Mouse (Mus musculus): Measurements from ENCODE around the gene Cacna2d2. TPM values are rescaled to one million over a fixed set of nuclear protein-coding genes. Genes with fewer than 3 reads are reported as not detected.

Gene Cacna2d2
- total RNA-seq, 4 experiments from 2014 or later: 0.15 to 0.65 (median 0.41) TPM

DNA sequence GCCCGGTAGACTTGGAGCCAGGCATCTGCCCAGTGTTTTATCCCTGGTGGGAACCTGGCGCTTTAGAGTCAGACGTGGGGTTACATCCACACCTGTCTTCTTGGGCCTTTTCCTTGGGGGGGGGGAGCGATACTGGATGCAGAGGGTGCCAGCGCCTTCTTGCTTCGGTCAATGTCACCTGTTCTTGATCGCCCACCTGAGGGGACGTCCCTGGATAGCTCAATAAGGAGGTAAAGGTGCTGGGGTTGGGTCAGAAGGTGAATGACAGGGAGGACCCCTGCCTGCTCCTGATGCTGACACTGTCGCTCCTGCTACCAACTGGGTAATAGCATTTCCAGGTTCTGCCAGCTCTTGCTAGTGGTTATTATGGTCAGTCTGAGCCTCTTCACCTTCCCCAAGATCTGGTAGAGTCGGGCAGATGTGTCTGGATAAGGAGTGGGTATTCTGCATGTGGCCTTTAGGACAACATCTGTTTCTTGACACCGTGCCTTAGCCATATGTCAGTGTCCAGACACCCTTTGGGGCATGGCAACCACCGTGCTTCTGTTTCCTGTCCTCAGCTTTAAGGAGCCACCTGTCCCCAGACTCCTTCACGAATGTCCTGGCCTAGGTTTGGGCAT is 1.4 kb downstream of the Cacna2d2 start:
- no peak for DNase-seq (ENCODE audit: low spot score in 2 of 2)

DNA sequence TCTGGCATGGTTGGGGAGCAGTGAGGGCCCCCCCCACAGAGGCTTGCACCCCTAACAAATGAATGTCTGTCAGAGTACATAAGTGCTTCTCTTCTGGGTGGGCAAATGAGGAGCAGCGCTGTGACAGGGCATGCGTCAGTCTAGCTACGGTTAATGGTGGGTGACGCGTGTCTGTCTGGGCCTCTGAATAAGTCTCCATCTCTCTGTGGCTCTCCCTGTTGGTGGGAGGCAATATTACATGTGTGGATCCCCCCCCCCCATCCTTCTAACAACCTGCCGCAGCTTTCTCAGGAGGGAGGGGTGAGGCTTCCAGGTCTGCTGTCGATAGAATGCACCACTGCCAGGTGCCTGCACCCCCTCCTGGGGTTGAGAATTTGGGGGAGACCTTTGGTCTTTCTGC is 3.7 kb downstream of the Cacna2d2 start:
- no peak for DNase-seq (ENCODE audit: low spot score in 2 of 2)

DNA sequence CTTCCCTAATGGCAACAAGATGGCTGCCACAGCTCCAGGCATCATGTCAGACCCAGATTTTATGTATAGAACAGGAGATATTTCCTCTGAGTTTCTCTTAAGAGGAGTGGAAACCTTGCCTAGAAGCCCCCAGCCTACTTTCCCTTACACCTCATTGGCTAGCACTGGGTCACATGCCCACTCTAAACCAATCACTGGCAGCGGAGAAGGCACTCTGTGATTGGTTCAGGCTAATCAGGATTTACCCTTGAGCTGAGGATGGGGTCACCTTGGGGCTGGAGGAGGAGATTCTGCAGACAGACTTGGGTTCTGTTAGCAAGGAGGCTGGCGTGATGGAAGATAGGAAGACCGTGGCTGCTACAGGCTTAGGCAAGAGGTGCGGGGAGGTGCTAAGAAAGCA is 10.0 kb downstream of the Cacna2d2 start:
- DNase-seq (ENCODE audit: low spot score in 2 of 2): no peak

DNA sequence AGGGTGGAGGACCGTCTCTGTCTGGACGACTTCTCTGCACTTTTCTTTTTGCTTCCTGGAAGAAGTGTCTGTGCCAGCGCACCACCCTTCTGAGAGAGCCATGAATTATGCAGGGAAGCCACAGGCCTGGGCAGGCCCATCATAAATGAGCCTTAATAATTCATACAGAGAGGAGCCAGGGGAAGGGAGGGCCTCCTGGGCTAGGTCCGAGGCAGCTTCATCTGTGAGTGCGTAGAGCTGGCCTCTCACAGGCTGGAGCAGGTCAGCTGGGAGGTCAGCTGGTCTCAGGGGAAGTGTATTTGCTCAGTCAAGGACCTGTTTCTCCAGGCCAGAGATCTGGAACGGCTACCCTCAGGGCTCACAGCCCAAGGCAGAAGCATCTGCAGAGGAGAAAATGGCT is 17.7 kb downstream of the Cacna2d2 start:
- peak; percentile 8 to 24 for DNase-seq (ENCODE audit: low spot score in 2 of 2)

DNA sequence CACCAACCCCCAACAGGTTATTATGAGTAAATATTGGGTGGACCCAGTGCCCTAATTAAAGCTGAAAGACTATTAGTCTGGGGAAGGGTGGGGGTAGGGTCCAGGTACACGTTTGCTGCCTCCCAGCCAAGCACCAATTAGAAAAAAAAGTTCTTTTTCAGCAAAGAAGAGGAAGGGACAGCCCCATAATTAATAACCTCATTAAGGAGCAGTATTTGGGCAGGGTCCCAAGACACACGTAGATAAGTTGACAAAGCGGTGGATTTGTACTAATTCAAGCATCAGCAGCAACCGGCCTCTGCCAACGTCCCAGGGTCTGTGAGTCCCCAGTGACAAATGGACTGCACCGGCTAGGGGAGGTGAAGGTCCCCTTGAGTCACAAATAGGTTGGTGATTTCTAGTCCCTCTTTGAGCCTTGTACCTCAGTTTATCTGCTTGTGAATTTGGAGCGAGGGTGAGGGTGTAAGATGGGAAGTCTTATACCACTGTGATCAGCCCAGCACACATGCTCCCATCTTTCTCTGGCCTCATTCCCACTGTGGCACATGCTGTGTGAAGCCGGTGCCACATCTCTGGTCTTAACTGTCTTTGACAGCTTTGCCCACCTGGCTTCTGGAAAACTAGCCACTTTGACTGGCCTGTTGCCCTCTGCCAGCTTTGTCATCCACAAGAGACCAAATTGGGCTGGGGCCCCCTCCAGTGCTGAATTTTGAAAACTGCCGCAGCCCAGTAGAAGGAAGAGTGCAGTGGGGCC is 20.3 kb downstream of the Cacna2d2 start:
- DNase-seq (ENCODE audit: low spot score in 2 of 2): no peak

DNA sequence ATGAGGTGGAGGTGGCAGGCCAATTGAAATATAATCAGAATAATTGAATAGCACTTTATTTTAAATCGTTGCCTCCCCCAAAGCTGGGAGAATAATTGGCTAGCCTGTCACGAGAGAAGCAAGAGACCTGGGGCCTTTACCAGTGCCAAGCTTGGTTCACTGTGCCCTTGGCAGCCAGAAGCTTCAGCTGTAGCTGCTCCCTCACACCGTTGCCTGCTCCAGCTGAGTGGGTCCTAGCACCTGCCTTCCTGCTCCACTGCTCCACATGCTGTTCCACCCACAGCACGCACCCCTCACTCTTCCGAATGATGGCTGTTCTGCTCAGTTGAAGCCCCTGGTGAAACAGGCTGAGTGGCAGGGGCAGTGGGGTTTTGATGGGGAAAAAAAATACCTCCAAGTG is 21.5 kb downstream of the Cacna2d2 start:
- no peak for DNase-seq (ENCODE audit: low spot score in 2 of 2)

DNA sequence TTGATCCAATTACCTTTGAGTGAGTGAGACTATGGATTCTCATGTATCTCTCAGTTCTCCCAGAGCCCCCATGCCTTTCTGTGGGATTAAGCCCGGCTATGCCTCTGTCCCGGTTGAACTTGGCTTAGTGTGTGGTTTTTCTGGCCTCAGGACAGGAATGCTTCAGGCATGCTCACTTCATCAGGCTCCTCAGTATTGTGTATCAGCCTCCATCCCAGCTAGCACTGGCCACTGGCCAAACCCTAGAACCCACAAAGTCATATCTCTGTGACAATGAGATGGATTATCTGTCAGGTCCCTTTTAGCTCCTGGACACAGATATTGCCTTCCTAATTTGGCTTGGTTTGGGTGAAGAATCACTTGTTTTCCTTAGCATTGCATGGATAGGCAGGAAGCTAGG is 23.5 kb downstream of the Cacna2d2 start:
- DNase-seq (ENCODE audit: low spot score in 2 of 2): no peak

DNA sequence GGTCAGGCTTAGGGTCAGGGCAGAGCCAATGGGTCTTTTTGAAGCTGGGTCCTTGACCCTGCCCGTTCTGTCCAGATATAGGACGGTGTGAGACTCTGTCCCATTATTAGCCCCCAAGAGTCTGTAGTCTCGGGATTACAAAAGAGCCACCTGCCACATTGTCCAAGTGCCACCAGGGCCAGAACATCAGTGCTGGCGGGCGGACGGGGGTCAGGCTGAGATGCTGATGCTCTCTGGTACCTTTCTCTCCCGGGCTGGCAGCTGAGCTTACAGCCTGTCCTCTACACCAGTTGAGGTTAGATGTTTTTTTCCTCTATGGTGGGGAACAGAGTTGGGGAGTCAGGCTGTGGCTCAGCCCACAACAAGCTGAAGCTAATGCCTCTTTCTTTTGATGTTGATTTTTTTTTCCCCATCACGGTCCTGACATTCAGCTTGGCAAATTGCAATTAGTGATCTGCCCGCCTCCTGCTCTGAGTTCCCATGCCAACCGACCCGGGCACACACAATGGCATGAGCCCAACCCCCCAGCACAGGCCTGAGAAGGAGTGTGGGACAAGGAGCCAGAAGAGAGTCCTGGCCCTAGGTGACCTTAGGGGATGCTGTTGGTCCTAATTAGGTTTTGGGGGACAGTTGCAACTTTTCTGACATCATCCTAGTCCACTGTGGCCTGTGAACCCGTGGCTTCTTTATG is 25.2 kb downstream of the Cacna2d2 start:
- no peak for DNase-seq (ENCODE audit: low spot score in 2 of 2)

DNA sequence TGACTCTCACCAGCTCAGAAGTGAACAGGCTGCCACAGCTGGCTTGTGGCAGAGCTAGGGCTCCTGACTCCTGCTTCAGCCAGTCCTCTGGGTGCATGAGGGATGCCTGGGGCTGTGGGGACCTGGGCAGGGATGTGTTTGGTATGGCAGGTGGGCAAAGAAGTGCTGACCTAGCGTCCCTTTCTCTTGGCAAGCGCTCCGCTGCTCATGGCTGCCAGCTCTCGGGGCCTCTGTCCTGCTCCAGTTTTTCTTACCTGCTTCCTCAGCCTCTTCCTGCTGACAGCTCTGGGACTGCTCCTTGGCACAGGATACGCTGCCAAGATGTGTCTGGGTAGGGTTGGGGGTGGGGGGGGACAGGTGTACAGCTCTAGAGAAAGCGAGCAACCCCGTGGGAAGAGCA is 28.5 kb downstream of the Cacna2d2 start:
- no peak for DNase-seq (ENCODE audit: low spot score in 2 of 2)

DNA sequence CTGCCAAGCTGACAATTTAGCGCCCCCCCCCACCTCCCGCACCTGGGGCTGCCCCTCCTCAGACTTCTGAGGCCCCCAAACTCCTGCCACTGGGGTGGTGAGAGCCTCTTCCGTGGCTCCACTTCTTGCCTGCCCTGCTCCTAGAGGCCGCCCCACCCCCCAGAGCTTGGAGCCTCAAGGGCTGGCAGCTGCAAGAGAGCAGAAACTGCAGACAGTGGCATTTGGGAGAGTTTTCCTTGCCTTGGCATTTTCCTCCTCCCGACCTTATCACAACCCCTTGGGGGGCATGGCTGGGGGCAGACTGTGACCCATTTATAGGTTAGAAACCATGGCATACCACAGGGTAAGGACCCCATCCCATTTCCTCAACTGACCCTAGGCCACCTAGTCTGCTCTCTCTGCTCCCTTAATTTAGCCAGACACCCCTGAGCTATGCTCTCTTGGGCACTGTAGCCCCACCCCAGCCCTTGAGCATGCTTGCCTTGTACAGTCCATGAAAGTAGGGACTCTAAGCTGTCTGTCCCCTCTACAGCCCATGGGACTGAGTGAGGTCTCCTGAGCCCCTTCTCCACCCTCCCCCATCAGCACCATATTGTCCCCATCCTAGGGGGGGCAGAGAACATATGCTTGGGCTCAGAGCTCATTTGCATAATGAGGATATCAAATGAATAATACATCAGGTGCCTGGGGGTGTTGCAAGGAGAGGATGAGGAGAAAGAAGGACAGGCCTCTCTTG is 29.2 kb downstream of the Cacna2d2 start:
- no peak for DNase-seq (ENCODE audit: low spot score in 2 of 2)

DNA sequence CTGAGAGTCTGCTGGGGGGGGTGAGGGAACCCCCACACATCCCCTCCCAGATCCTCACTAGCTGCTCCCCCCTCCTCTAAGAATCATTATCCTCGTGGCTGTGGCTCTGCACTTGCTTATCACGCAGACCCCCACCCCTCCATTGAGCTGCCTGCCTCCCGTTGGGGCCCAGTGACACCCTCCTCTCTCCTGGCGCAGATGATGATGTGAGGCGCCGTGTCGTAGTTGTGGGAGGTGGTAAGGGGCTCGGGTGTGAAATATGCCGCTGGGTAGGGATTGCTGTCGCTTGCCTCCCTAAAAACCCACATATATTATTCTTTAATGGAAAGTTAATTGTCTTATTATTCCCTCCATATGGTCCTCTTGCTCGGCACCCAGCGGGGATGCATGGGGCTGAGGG is 31.0 kb downstream of the Cacna2d2 start:
- no peak for DNase-seq (ENCODE audit: low spot score in 2 of 2)

DNA sequence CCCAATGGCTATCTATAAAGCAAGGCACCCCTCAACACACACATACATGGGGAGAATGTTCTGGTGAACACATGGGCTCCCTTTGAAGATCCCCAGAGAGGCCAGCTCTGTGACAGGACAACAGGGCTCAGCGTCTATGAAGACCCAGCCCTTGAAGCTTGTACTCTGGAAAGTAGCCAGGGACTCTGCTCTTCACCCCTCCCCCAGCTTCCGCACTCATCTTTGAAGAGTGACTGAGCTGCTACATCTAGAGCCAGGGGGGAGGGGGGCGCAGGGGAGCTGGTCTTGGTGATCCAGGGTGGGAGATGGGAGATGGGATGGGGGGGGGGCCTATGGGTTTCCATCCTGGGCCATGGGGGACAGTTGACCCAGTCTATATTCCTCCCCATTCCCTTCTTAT is 33.1 kb downstream of the Cacna2d2 start:
- DNase-seq (ENCODE audit: low spot score in 2 of 2): no peak

DNA sequence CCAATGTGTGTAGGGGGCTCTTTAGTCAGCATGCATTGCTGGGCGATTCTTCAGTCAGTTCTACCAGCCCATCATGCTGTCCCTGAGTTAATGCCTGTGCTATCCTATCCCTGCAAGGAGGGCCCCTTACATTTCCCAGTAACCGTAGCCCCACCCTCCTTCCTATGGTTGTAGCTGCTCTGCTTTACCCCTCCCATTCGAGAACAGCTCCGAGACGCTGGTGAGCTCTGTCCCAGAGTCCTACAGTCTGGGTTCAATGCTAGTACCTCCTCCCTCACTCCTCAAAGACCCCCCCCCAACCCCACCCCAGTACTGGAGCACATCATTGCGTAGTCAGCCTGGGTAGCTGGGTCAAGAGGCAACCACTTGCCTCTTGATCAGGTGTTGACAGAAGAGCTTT is 35.4 kb downstream of the Cacna2d2 start:
- DNase-seq (ENCODE audit: low spot score in 2 of 2): no peak

DNA sequence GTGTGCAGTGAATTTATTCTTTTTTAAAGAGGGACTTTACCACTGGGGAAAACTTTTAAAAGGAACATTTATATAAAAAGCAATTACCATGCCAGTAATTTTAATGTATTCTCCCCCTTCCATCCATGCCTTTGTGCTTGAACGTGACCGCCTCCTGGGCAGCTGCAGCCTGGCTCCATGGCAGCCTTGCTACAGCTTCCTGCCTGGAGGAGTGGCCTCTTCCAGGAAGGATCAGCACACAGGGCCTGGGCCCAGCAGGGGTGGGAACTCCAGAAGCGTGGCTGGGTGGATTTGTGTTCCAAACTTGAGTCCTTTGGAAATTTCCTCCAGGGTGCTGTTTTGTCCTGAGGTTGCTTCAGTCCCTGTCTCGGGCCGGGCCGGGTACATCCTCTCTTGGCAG is 35.9 kb downstream of the Cacna2d2 start:
- no peak for DNase-seq (ENCODE audit: low spot score in 2 of 2)

DNA sequence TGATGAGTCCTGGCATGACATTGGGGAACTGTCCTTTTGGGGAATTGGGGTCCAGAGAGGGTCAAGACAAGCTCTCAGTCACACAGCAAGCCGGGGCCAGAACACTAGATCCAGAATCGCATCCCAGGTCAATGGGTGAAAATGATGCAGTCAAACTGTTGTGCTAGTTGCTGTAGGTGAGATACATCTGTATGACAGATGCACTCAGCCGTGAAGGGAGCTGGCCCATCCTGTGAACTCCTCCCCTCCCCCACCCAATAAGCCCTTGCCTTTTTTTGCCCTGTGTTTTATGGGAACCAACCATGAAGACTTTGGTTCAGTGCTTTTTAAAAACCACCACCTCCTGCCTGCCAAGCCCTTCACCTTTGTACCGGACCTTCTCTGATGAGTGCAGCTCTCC is 43.5 kb downstream of the Cacna2d2 start:
- DNase-seq (ENCODE audit: low spot score in 2 of 2): no peak

DNA sequence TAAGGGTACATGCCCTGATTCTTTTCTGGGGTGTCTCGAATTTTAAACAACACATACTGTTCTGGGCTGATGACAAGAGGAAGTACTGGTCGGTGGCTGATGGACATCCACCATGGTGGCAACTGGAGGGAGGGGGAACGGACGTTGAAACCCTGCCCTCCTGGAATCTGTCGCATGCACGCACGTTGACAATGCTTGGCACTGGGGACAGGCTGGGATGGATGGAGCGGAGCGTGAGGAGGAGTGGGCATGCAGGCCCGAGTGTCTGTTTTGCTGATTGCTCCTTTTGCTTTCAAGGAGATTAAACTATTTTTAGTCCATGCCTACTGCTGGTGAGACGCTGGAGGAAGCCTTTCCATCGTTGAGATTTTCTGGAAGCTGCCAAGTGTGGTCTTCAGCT is 43.9 kb downstream of the Cacna2d2 start:
- DNase-seq (ENCODE audit: low spot score in 2 of 2): no peak

DNA sequence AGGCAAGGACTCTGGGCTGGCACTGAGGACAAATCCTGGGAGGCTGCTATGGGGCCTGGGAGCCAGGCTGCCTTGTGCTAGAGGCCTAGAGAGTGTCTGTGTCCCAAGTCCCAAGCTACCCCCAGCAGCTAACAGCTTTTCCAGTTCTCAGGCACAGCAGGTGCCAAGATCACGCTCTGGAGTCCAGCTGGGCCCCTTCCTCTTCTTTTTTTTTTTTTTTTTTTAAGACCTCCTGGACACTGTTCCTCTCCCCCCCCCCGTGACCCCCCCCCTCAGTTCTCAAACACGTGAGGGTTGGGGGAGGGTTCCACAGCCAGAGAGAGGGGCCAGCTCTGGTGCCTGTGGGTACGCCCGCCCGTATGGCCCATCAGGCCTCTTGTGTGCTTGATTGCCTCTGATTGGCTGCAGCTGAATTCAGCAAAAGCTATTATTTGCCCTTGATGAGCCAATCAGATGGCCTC is 45.6 kb downstream of the Cacna2d2 start:
- no peak for DNase-seq (ENCODE audit: low spot score in 2 of 2)

DNA sequence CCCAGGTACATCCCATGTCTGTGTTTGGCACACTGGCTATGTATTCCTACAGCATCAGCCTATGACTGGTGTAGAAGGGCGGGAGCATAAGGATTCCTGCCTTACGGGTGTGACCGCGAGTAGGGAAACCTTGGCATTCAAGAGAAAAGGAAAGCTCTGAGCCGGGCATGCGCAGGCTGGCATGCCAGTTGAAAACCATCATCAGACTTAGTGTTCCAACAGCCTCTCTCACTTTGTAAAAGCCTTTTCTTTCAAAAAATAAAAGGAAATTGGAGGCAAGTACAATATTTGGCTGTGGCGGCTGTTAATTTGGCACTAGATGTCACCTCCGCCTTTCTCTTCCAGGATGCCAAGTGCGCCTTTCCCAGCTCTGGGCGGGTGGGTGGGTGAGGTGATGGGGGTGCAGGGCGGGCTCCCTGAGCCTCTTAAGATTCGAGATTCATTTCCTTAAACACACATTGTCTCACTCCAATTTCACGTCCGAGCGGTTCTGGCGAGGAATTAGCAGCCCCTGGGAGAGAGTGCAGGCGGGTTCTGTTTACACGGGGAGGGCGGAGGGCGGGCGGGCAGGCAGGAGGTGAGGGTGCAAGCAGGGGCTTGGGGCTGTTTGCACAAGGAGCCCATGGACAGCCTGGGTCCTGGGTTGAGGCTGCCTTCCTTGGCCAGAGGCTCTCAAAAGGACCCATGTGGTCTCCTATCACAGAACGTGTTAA is 49.5 kb downstream of the Cacna2d2 start:
- DNase-seq (ENCODE audit: low spot score in 2 of 2): no peak

DNA sequence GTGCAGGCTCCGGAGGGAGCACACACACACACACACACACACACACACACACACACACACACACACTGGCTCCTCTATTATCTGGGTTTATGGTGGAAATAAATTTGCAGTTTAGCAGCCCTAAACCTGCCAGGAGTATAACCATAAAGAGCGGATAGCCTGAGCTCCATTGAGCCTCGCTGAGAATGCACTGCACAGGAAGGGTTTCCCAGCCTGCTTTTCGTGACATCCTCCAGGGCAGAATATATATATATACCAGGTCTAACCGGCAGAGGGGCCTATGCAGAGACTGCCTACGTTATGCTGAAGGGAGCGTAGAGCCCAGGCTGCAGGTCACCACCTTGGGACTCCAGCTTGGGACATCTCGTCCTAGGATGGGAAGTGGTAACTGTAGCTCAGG is 52.0 kb downstream of the Cacna2d2 start:
- DNase-seq (ENCODE audit: low spot score in 2 of 2): no peak

DNA sequence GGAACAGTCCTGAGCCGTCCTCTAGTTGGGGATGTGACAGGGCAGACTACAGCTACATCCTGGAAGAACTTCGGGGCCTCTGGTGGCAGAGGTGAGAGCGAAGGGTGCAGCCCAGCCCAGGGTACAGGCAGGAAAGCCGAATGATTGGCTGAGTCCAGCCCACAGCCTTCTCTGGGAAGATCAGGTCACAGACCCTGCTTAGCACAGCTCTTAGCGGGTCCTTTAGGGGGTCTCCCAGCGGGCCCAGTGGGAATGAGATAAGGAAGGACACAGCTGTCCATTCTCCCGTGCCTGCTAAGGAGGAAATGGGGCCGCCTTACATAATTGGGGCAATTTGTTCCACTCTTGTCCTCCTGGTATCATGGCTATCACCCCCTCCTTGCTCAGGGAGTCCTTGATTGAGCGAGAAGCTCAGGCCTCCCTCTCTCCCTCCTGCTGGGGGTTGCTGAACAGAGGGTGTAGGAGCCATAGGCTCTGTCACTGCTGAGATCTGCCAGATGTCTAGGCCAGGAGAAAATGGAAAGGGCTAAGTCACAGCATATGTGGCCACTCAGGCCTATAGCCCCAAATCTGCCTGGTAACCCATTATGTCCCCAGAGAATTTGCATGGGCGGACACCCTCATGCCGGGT is 52.6 kb downstream of the Cacna2d2 start:
- no peak for DNase-seq (ENCODE audit: low spot score in 2 of 2)

DNA sequence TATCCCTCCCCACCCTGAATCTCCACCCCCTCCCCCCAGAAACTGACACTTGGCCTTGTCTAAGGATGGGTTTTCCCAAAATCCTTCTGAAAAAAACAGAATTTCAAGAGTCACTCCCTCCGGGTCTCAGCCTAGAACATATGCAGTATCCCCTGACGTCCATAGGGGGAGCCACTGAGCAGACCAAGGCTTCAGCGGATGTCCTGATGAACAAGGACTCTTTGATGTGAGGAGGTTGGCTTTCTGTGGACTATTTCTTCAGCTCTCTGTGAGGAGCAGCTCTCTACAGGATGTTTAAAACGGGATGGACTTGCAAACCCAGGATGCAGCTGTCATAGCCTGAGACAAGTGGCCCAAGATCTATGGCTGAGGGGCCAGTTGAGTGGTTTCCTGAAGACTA is 53.1 kb downstream of the Cacna2d2 start:
- no peak for DNase-seq (ENCODE audit: low spot score in 2 of 2)
